Mouse (Mus musculus) left cerebral cortex, adult 6 months (tissue): ENCODE measurements around the gene Vim. TPM values are rescaled to one million over a fixed set of nuclear protein-coding genes. Genes with fewer than 3 reads are reported as not detected.

Source experiments
- long read RNA-seq, 2 experiments: library from polyadenylated mRNA; unstranded; transcript quantifications; one replicate each; pipeline ENCODE4 v2.0.0; 2019 to 2020
- polyA plus RNA-seq: library from polyadenylated mRNA; unstranded; fragments of <200 nt; fragmentation: Nextera tagmentation; gene quantifications from 2 replicates; pipeline ENCODE4 v1.2.3, GENCODE M21; 2021

The Vim gene
- polyA plus RNA-seq = 37.1 and 39.5 TPM in 2 replicates
- long read RNA-seq, experiment 1, transcript Vim-201 (9 exons, 2,193 nt) = major isoform, 67 of 69 reads
- long read RNA-seq, experiment 1, partial matches to known transcripts = 1 of 69 reads
- long read RNA-seq, experiment 1, other reads (novel, unspliced or antisense) = 1 of 69 reads
- long read RNA-seq, experiment 2, transcript Vim-201 (9 exons, 2,193 nt) = major isoform, 39 of 46 reads
- long read RNA-seq, experiment 2, partial matches to known transcripts = 3 of 46 reads
- long read RNA-seq, experiment 2, other reads (novel, unspliced or antisense) = 0 of 46 reads

GRCm38 (mm10) chr2:13573408-13574065 is at the start of gene Vim:
Gene Vim (plus strand): TSS chr2:13573927.

DNA sequence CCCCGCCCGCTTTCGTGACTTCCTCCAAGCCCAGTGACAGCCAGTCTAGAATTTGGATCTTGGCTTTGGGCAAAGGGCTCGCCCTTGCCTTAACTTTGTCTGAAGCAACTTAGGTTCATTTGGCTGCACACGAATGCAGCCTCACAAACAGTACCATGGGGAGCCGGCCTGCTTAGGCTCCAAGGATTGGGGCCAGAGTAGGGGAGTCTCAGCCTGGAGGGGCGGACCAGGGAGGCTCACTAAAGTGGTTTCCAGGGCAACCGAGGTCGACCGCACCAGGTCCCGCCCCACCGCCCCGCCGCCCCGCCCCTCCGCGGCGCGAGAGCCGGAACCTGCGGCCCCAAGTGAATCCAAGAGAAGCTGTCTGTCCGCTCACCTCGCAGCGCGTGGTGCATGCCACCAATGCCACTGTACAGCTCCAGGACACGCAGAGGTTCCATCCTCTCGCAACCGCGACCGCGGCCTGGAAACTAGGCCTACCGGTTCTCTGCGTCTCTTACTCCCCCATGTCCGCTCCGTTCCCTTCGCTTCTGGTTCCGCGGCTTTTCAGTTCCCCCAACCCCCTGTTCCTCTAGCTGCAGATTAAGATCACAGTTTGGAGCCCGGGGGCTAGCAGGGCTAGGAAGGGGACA is 29.4 kb upstream of the Vim start, which contains the start of gene Trdmt1:
TSS of gene Trdmt1 (minus strand) at position 476 of the 632 bp plus-strand sequence.

Other genes starting within 250 kb of the Vim start
- gene Cubn, start 82.1 kb upstream of the Vim start, polyA plus RNA-seq = 0.03 and 0.04 TPM in 2 replicates
- 2.4 and 3.2 TPM in 2 replicates for gene Trdmt1, start 29.3 kb upstream of the Vim start, polyA plus RNA-seq
- gene St8sia6, start 220.1 kb downstream of the Vim start, polyA plus RNA-seq = 1.0 and 1.1 TPM in 2 replicates